Mouse (Mus musculus) brain, embryonic 14.5 days (tissue): Measurements from ENCODE around the gene Ccdc77.

Source experiments
- CTCF ChIP-seq: fragments of 200-500 bp; IDR thresholded peaks from 2 replicates; pipeline ENCODE4 v1.5.1; 2012; ENCODE audit warnings: inconsistent platforms, mild to moderate bottlenecking, moderate library complexity, borderline replicate concordance; ENCODE audit not compliant: insufficient read depth, insufficient read length; ENCODE audit errors: extremely low read depth
- POLR2A ChIP-seq: fragments of 200-500 bp; IDR thresholded peaks from 2 replicates; pipeline ENCODE4 v1.6.1; 2012; ENCODE audit warnings: mild to moderate bottlenecking, inconsistent platforms, borderline replicate concordance; ENCODE audit not compliant: poor library complexity, insufficient read depth, insufficient read length, severe bottlenecking; ENCODE audit errors: extremely low read depth

- no peak for TF ChIP-seq POLR2A
- TF ChIP-seq CTCF = no peak
Observed at GRCm38 (mm10) chr6:120364523-120364905, 340 bp upstream of the Ccdc77 start.
